Comparison of ENCODE assay signal across 31 mouse cellular contexts in the genomic region with DNA sequence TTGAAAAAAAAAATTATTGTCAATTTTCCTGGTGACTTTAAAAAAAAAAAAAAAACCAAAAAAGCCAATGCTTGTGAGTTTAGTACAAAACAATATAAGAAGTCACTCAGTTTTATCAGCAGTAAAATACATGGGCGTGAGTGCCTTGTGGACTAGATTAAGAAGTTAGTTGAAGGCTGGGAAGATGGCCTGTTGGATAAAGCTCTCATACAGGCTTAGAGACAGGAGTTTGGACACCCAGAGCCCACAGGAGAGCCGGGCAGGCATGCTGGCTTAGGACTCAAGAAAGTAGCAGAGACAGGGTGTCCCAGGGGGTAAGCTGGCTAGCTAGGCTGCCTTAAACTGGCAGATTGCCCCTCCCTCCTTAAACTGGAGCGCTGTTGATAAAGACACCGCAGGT. TPM values are rescaled to one million over a fixed set of nuclear protein-coding genes. Genes with fewer than 3 reads are reported as not detected.
DNase-seq lines count a peak whose midpoint lies in the region; ATAC-seq lines count a peak whose summit lies in the region.
"Had no signal": no experiment of that assay in that cellular context is flagged by ENCODE, and none has a peak within 500 bp of the region (broad histone marks: within the 10 kb centered on the region; RNA-seq: fewer than 3 reads in every experiment).

No protein-coding gene starts in this region.

- WGBS in heart, embryonic 10.5 days, result 87% methylated on average over 4 of the region's 4 CpGs
- WGBS in liver, embryonic 13.5 days (ENCODE audit: insufficient replicate concordance), result 30% methylated on average over 4 of the region's 4 CpGs
- WGBS in kidney, embryonic 16.5 days, result 93% methylated on average over 4 of the region's 4 CpGs

- H3K9me3 ChIP-seq in heart, embryonic 10.5 days, result no peaks in the 10 kb centered on the region
- H3K9me3 ChIP-seq in liver, embryonic 13.5 days (replicated peaks), result no peaks in the 10 kb centered on the region
- no peaks in the 10 kb centered on the region for H3K9me3 ChIP-seq in kidney, embryonic 16.5 days (ENCODE audit: low read length)
- H3K9me3 ChIP-seq: embryonic facial prominence, embryonic 12.5 days; heart, embryonic 13.5 days; kidney, embryonic 15.5 days; limb, embryonic 15.5 days; midbrain, embryonic 12.5 days; neural tube, embryonic 15.5 days had no signal

- H3K4me3 ChIP-seq in heart, embryonic 10.5 days, result no peak overlapping the region
- no peak overlapping the region for H3K4me3 ChIP-seq in liver, embryonic 13.5 days (replicated peaks)
- H3K4me3 ChIP-seq in kidney, embryonic 16.5 days (ENCODE audit: low read length), result no peak overlapping the region
- H3K4me3 ChIP-seq: embryonic facial prominence, embryonic 12.5 days; heart, embryonic 13.5 days; kidney, embryonic 15.5 days; limb, embryonic 15.5 days; midbrain, embryonic 12.5 days; neural tube, embryonic 15.5 days had no signal

- no peaks in the 10 kb centered on the region for H3K4me1 ChIP-seq in heart, embryonic 10.5 days
- peaks cover 62% of the 10 kb centered on the region for H3K4me1 ChIP-seq in liver, embryonic 13.5 days (replicated peaks)
- no peaks in the 10 kb centered on the region for H3K4me1 ChIP-seq in kidney, embryonic 16.5 days (ENCODE audit: insufficient read depth, low read length)
- H3K4me1 ChIP-seq: embryonic facial prominence, embryonic 12.5 days; heart, embryonic 13.5 days; limb, embryonic 15.5 days; midbrain, embryonic 12.5 days had no signal

- peak; percentile 67 for ATAC-seq in erythroblast, adult 5-6 weeks (replicated peaks; ENCODE audit: low FRiP score, poor library complexity, severe bottlenecking)
- peak; percentile 89 for ATAC-seq in liver, embryonic 13.5 days (ENCODE audit: low read depth)
- peak; percentile 87 for ATAC-seq in megakaryocyte-erythroid progenitor cell, adult 5-6 weeks (replicated peaks; ENCODE audit: low FRiP score, low TSS enrichment, poor library complexity, severe bottlenecking)
- no peak for ATAC-seq in kidney, embryonic 16.5 days (ENCODE audit: low FRiP score, low TSS enrichment)
- ATAC-seq: forebrain, embryonic 14.5 days; intestine, postnatal 0 days; Patski had no signal

- H3K9ac ChIP-seq in liver, embryonic 13.5 days, result peak overlapping the region; percentile 34
- no peak overlapping the region for H3K9ac ChIP-seq in kidney, embryonic 16.5 days (replicated peaks; ENCODE audit: low read length)
- H3K9ac ChIP-seq: embryonic facial prominence, embryonic 12.5 days; heart, embryonic 13.5 days; kidney, embryonic 15.5 days; limb, embryonic 15.5 days; midbrain, embryonic 12.5 days; neural tube, embryonic 15.5 days had no signal

- H3K27ac ChIP-seq in heart, embryonic 10.5 days, result no peak overlapping the region
- H3K27ac ChIP-seq in liver, embryonic 13.5 days, result peak overlapping the region; percentile 85
- H3K27ac ChIP-seq in kidney, embryonic 16.5 days (ENCODE audit: low read length), result no peak overlapping the region
- H3K27ac ChIP-seq: embryonic facial prominence, embryonic 12.5 days; heart, embryonic 13.5 days; kidney, embryonic 15.5 days; limb, embryonic 15.5 days; midbrain, embryonic 12.5 days; neural tube, embryonic 15.5 days had no signal

- H3K27me3 ChIP-seq in heart, embryonic 10.5 days (ENCODE audit: insufficient read depth, poor library complexity, severe bottlenecking), result no peaks in the 10 kb centered on the region
- H3K27me3 ChIP-seq in liver, embryonic 13.5 days, result no peaks in the 10 kb centered on the region
- H3K27me3 ChIP-seq in kidney, embryonic 16.5 days (ENCODE audit: insufficient read depth, low read length), result no peaks in the 10 kb centered on the region
- H3K27me3 ChIP-seq: embryonic facial prominence, embryonic 12.5 days; heart, embryonic 13.5 days; kidney, embryonic 15.5 days; limb, embryonic 15.5 days; midbrain, embryonic 12.5 days; neural tube, embryonic 15.5 days; Patski had no signal

- intact Hi-C loops in left cerebral cortex, postnatal 10 days (cut with DNase I), result no loop called here

- peak overlapping the region; percentile 40 for H3K4me2 ChIP-seq in liver, embryonic 13.5 days
- H3K4me2 ChIP-seq in kidney, embryonic 16.5 days (replicated peaks; ENCODE audit: low read depth, low read length), result no peak overlapping the region
- H3K4me2 ChIP-seq: embryonic facial prominence, embryonic 12.5 days; heart, embryonic 13.5 days; kidney, embryonic 15.5 days; limb, embryonic 15.5 days; midbrain, embryonic 12.5 days; neural tube, embryonic 15.5 days had no signal

- peaks cover 63% of the 10 kb centered on the region for H3K36me3 ChIP-seq in heart, embryonic 10.5 days
- H3K36me3 ChIP-seq in liver, embryonic 13.5 days, result peaks cover 68% of the 10 kb centered on the region
- peaks cover 28% of the 10 kb centered on the region for H3K36me3 ChIP-seq in kidney, embryonic 16.5 days (ENCODE audit: insufficient read depth, low read length)

- DNase-seq in heart, adult 11 months, result peak; percentile 76
- no peak for DNase-seq in heart, embryonic 10.5 days (ENCODE audit: low spot score)
- peak; percentile 63 for DNase-seq in liver, embryonic 13.5 days
- DNase-seq in left cerebral cortex, postnatal 10 days (ENCODE audit: extremely low spot score in 1 of 2, low spot score in 2 of 2), result no peak
- DNase-seq in frontal cortex, postnatal 10 days (ENCODE audit: low spot score in 2 of 2), result no peak
- DNase-seq: adrenal gland, adult 2 months; cerebellum, adult 9-10 months; gastrocnemius, postnatal 14 days; heart, adult 18-20 months; heart, postnatal 14 days; kidney, postnatal 4 days; left cerebral cortex, postnatal 4 days; right cerebral cortex, postnatal 14 days; spleen, adult 18-20 months; thymus, postnatal 14 days had no signal

RNA-seq across cellular contexts. Expression of a gene that starts 8.8 kb away (rescaled TPM):
- 55.5 and 68.7 TPM in 2 replicates for polyA plus RNA-seq in heart, embryonic 10.5 days (2016; fragmentation: Nextera tagmentation; extraction: Ambion mirVana)
- 13.8 and 14.4 TPM in 2 replicates for total RNA-seq in erythroblast, adult 5-6 weeks (2015; ENCODE audit: low replicate concordance)
- 34.2 and 44.5 TPM in 2 replicates for total RNA-seq in erythroblast, adult 5-6 weeks (2017; ENCODE audit: low replicate concordance)
- 84.0 and 89.0 TPM in 2 replicates for polyA plus RNA-seq in liver, embryonic 13.5 days (2015; fragmentation: Nextera tagmentation; extraction: Ambion mirVana)
- total RNA-seq in megakaryocyte-erythroid progenitor cell, adult 5-6 weeks (2014; fragmentation: Nextera tagmentation), result 117 and 120 TPM in 2 replicates
- total RNA-seq in megakaryocyte-erythroid progenitor cell, adult 5-6 weeks (2017), result 159 and 167 TPM in 2 replicates
- 10 to 100 TPM; 50.9 to 55.9 TPM for total RNA-seq in left cerebral cortex, postnatal 10 days (2021)
- polyA plus RNA-seq in kidney, embryonic 16.5 days (2015; fragmentation: Nextera tagmentation; extraction: Ambion mirVana), result 62.2 and 62.3 TPM in 2 replicates

RNA-seq across cellular contexts. Expression of a gene that starts 22.5 kb away (rescaled TPM):
- not detected in 2 replicates for polyA plus RNA-seq in heart, embryonic 10.5 days (2016; fragmentation: Nextera tagmentation; extraction: Ambion mirVana)
- not detected in 2 replicates for total RNA-seq in erythroblast, adult 5-6 weeks (2015; ENCODE audit: low replicate concordance)
- total RNA-seq in erythroblast, adult 5-6 weeks (2017; ENCODE audit: low replicate concordance), result not detected in 2 replicates
- polyA plus RNA-seq in liver, embryonic 13.5 days (2015; fragmentation: Nextera tagmentation; extraction: Ambion mirVana), result not detected in 2 replicates
- total RNA-seq in megakaryocyte-erythroid progenitor cell, adult 5-6 weeks (2014; fragmentation: Nextera tagmentation), result not detected in 2 replicates
- not detected in 2 replicates for total RNA-seq in megakaryocyte-erythroid progenitor cell, adult 5-6 weeks (2017)
- total RNA-seq in left cerebral cortex, postnatal 10 days (2021), result not detected
- polyA plus RNA-seq in kidney, embryonic 16.5 days (2015; fragmentation: Nextera tagmentation; extraction: Ambion mirVana), result not detected in 2 replicates
- total RNA-seq: adrenal gland, adult 2 months; gastrocnemius, postnatal 14 days; heart, adult 18-20 months; heart, postnatal 14 days; left cerebral cortex, adult 18-20 months; left cerebral cortex, postnatal 4 days had no signal
- polyA plus RNA-seq: adrenal gland, adult 2 months; cortical plate, adult 2 months; embryonic facial prominence, embryonic 12.5 days; heart, embryonic 13.5 days; hindbrain, embryonic 11.5 days; limb, embryonic 15.5 days; lung, embryonic 16.5 days; midbrain, embryonic 12.5 days; neural tube, embryonic 15.5 days; Patski had no signal

RNA-seq across cellular contexts. Expression of a gene that starts 33.2 kb away (rescaled TPM):
- polyA plus RNA-seq in heart, embryonic 10.5 days (2016; fragmentation: Nextera tagmentation; extraction: Ambion mirVana), result 2.5 and 3.6 TPM in 2 replicates
- 12.5 and 16.5 TPM in 2 replicates for total RNA-seq in erythroblast, adult 5-6 weeks (2015; ENCODE audit: low replicate concordance)
- total RNA-seq in erythroblast, adult 5-6 weeks (2017; ENCODE audit: low replicate concordance), result 6.3 and 21.8 TPM in 2 replicates
- polyA plus RNA-seq in liver, embryonic 13.5 days (2015; fragmentation: Nextera tagmentation; extraction: Ambion mirVana), result 2.1 and 2.6 TPM in 2 replicates
- total RNA-seq in megakaryocyte-erythroid progenitor cell, adult 5-6 weeks (2014; fragmentation: Nextera tagmentation), result 4.9 and 5.6 TPM in 2 replicates
- 10.9 and 23.0 TPM in 2 replicates for total RNA-seq in megakaryocyte-erythroid progenitor cell, adult 5-6 weeks (2017)
- 10 to 100 TPM; 27.6 to 29.4 TPM for total RNA-seq in left cerebral cortex, postnatal 10 days (2021)
- polyA plus RNA-seq in kidney, embryonic 16.5 days (2015; fragmentation: Nextera tagmentation; extraction: Ambion mirVana), result 6.2 and 7.9 TPM in 2 replicates

RNA-seq across cellular contexts. Expression of a gene that starts 58.6 kb away (rescaled TPM):
- polyA plus RNA-seq in heart, embryonic 10.5 days (2016; fragmentation: Nextera tagmentation; extraction: Ambion mirVana), result 11.4 and 17.7 TPM in 2 replicates
- not detected in 2 replicates for total RNA-seq in erythroblast, adult 5-6 weeks (2015; ENCODE audit: low replicate concordance)
- total RNA-seq in erythroblast, adult 5-6 weeks (2017; ENCODE audit: low replicate concordance), result 0.85 TPM in 1 of 2 replicates, not detected in the other
- polyA plus RNA-seq in liver, embryonic 13.5 days (2015; fragmentation: Nextera tagmentation; extraction: Ambion mirVana), result 2.0 TPM in 2 replicates
- not detected in 2 replicates for total RNA-seq in megakaryocyte-erythroid progenitor cell, adult 5-6 weeks (2014; fragmentation: Nextera tagmentation)
- total RNA-seq in megakaryocyte-erythroid progenitor cell, adult 5-6 weeks (2017), result not detected in 2 replicates
- 1,000 to 10,000 TPM; 1,043 to 1,055 TPM for total RNA-seq in left cerebral cortex, postnatal 10 days (2021)
- 56.7 and 79.2 TPM in 2 replicates for polyA plus RNA-seq in kidney, embryonic 16.5 days (2015; fragmentation: Nextera tagmentation; extraction: Ambion mirVana)
- polyA plus RNA-seq: Patski had no signal

Comparison
In these comparisons a context has a peak if more than half of its experiments do, and no peak if none do; other contexts are left out.
1. DNase-seq: peak in heart, adult 11 months (single experiment) and liver, embryonic 13.5 days (single experiment); none in heart, embryonic 10.5 days (single experiment), left cerebral cortex, postnatal 10 days (0 of 2) and frontal cortex, postnatal 10 days (0 of 2).